Mouse (Mus musculus) embryo, embryonic 11 days (tissue): ENCODE measurements around the gene Traf3.

Source experiments
- DNase-seq: peaks from one replicate; pipeline ENCODE4 v3.0.0-alpha.2; 2015

Traf3 gene

GRCm38 (mm10) chr12:111211729-111212128, 45.6 kb downstream of the Traf3 start:
- no peak for DNase-seq

- DNase-seq, result no peak
These were observed 52.7 kb downstream of the Traf3 start for GRCm38 (mm10) chr12:111218867-111219266.

- DNase-seq, result no peak
These were observed 59.1 kb downstream of the Traf3 start for GRCm38 (mm10) chr12:111225197-111225780.

- DNase-seq, result no peak
These were observed 61.2 kb downstream of the Traf3 start for GRCm38 (mm10) chr12:111227410-111227809.

- DNase-seq, result no peak
These were observed 62.3 kb downstream of the Traf3 start for GRCm38 (mm10) chr12:111228488-111228887.

GRCm38 (mm10) chr12:111230793-111231192, 64.6 kb downstream of the Traf3 start:
- DNase-seq, result no peak

GRCm38 (mm10) chr12:111233798-111234197, 67.6 kb downstream of the Traf3 start:
- no peak for DNase-seq

- DNase-seq, result no peak
These were observed 68.2 kb downstream of the Traf3 start for GRCm38 (mm10) chr12:111234383-111234782.

- no peak for DNase-seq
These were observed 69.5 kb downstream of the Traf3 start for GRCm38 (mm10) chr12:111235631-111236030.

- DNase-seq, result no peak
These were observed 71.5 kb downstream of the Traf3 start for GRCm38 (mm10) chr12:111237611-111238188.

- no peak for DNase-seq
These were observed 72.2 kb downstream of the Traf3 start for GRCm38 (mm10) chr12:111238345-111238744.

GRCm38 (mm10) chr12:111238778-111239177, 72.6 kb downstream of the Traf3 start:
- peak; percentile 37 for DNase-seq

GRCm38 (mm10) chr12:111239930-111240329, 73.8 kb downstream of the Traf3 start:
- no peak for DNase-seq

GRCm38 (mm10) chr12:111241916-111242315, 75.7 kb downstream of the Traf3 start:
- no peak for DNase-seq

- no peak for DNase-seq
These were observed 76.2 kb downstream of the Traf3 start for GRCm38 (mm10) chr12:111242346-111242745.

GRCm38 (mm10) chr12:111243733-111244132, 77.6 kb downstream of the Traf3 start:
- DNase-seq, result no peak

GRCm38 (mm10) chr12:111245070-111245469, 78.9 kb downstream of the Traf3 start:
- DNase-seq, result no peak

- DNase-seq, result no peak
These were observed 80.8 kb downstream of the Traf3 start for GRCm38 (mm10) chr12:111246808-111247464.

- no peak for DNase-seq
These were observed 82.9 kb downstream of the Traf3 start for GRCm38 (mm10) chr12:111249095-111249494.

- no peak for DNase-seq
These were observed 83.9 kb downstream of the Traf3 start for GRCm38 (mm10) chr12:111250116-111250515.

- DNase-seq, result no peak
These were observed 85.1 kb downstream of the Traf3 start for GRCm38 (mm10) chr12:111251227-111251626.

- no peak for DNase-seq
These were observed 97.5 kb downstream of the Traf3 start for GRCm38 (mm10) chr12:111263650-111264049.

- no peak for DNase-seq
These were observed 99.0 kb downstream of the Traf3 start for GRCm38 (mm10) chr12:111265212-111265611.

GRCm38 (mm10) chr12:111266592-111266991, 100.4 kb downstream of the Traf3 start:
- no peak for DNase-seq
